Mouse (Mus musculus): ENCODE data around the gene Ugt1a10. TPM values are rescaled to one million over a fixed set of nuclear protein-coding genes. Genes with fewer than 3 reads are reported as not detected.

The Ugt1a10 gene
- not detected in 2 replicates for polyA plus RNA-seq (2012; rRNA removed)

DNA sequence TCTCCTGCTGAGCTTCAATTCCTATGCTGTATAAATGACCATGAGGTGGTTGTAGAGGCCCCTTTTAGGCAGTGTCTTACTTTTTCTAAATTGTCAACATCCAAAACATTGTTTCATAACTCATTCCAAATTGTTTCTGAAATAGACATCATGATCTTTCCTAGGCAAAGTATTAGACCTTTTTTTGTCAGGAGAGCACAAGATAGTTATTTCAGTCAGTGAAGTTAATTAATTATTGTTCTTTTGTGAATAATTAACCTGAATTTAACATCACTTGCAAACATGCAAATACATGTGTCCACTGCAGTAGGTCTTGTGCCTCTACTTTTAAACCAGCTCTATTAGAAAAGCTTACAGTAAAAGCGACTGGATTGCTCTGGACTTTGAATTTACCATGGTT, at the start of gene Ugt1a10:
Gene Ugt1a10 (plus strand): TSS at position 301 of the 400 bp plus-strand sequence.

DNA sequence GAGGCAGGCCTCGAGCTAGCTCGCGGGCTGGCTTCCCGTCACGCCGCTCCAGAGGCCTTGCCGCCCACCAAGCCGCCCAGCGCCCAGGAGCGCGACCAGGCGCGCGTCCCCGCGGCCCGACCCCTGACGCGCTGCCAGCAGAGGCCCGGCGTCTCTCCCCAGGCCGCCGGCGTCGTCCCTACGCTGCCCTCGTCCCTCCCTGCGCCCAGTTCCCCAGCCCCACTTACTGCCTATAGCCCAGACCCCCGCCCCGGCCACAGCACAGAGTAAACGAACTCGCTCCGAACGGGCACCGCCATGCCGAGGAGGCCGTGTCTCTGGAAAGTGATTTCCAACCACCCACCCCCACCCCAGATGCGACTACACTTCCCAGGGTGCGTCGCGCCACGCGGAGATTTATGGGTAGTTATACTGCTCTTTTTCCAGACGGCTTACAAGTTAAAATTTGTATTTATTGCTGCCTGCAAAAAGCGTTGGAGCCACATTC, 46.9 kb upstream of the Ugt1a10 start, which contains the start of gene Usp40:
Gene Usp40 (minus strand): TSS at position 341 of the 487 bp plus-strand sequence.

GRCm38 (mm10) chr1:88070495-88070894, 15.3 kb downstream of the Ugt1a10 start, which contains the start of gene Ugt1a9:
Gene Ugt1a9 (plus strand): TSS chr1:88070800.

GRCm38 (mm10) chr1:88087513-88087912, 32.3 kb downstream of the Ugt1a10 start, which contains the start of gene Ugt1a8:
Gene Ugt1a8 (plus strand): TSS chr1:88087813.

GRCm38 (mm10) chr1:88094941-88095492, 39.8 kb downstream of the Ugt1a10 start, which contains the start of gene Ugt1a7c:
Gene Ugt1a7c (plus strand): TSS chr1:88095062.

DNA sequence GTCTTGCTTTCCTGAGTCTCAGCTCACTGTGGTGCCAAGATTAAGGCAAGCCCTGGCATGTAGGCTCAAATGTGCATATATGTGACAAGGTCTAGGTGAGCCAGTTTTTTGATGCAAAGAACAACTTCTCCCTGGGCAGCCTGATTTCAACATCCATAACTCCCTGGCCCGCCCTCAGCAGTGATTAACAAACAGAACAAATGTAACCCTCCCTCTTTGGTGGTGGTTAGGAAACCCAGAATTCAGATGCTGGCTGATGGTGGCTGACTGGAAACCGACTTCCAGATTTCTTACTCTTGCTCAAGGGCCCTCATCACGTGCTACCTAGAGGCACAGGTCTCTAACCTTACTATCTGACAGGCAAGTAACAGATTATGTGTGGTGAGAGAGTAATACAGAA, 47.8 kb downstream of the Ugt1a10 start, which contains the start of gene Ugt1a6b:
Gene Ugt1a6b (plus strand): TSS at position 234 of the 400 bp plus-strand sequence.

DNA sequence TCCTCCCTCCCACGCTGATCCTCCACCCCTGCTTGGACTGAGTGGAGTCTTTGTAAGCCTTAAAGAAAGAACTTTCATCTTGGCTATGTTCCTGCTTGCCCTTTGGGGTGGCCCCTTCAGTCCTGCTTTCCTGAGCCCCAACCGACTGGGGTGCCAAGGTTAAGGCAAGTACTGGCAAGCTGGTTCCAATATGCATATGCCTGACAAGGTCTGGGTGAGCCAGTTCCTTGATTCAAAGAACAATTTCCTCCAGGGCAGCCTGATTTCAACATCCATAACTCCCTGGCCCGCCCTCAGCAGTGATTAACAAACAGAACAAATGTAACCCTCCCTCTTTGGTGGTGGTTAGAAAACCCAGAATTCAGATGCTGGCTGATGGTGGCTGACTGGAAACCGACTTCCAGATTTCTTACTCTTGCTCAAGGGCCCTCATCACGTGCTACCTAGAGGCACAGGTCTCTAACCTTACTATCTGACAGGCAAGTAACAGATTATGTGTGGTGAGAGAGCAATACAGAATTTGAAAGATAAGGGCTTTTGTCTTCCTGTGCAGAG, 79.3 kb downstream of the Ugt1a10 start, which contains the start of gene Ugt1a6a:
Gene Ugt1a6a (plus strand): TSS at position 353 of the 555 bp plus-strand sequence.

GRCm38 (mm10) chr1:88165711-88166110, 110.5 kb downstream of the Ugt1a10 start, which contains the start of gene Ugt1a5:
Gene Ugt1a5 (plus strand): TSS chr1:88166012.

GRCm38 (mm10) chr1:88200456-88200855, 145.3 kb downstream of the Ugt1a10 start, which contains the start of gene Ugt1a2:
Gene Ugt1a2 (plus strand): TSS chr1:88200601.

GRCm38 (mm10) chr1:88205294-88205922, 150.2 kb downstream of the Ugt1a10 start, which contains the start of gene Dnajb3:
Gene Dnajb3 (minus strand): TSS chr1:88205782.

GRCm38 (mm10) chr1:88211812-88212211, 156.6 kb downstream of the Ugt1a10 start, which contains the start of gene Ugt1a1:
Gene Ugt1a1 (plus strand): TSS chr1:88211959.

GRCm38 (mm10) chr1:88226670-88227379, 171.6 kb downstream of the Ugt1a10 start, which contains the start of gene Mroh2a:
Gene Mroh2a (plus strand): TSS chr1:88226986.

Other genes with a start within 250 kb of the Ugt1a10 start
- 30.5 and 31.1 TPM in 2 replicates for gene Dgkd, start 202.1 kb upstream of the Ugt1a10 start, polyA plus RNA-seq (2012; rRNA removed)
- 9.8 and 13.1 TPM in 2 replicates for gene Usp40, start 46.8 kb upstream of the Ugt1a10 start, polyA plus RNA-seq (2012; rRNA removed)
- 0.10 TPM in 1 of 2 replicates, not detected in the other for gene Ugt1a9, start 15.4 kb downstream of the Ugt1a10 start, polyA plus RNA-seq (2012; rRNA removed)
- not detected in 2 replicates for gene Ugt1a8, start 32.4 kb downstream of the Ugt1a10 start, polyA plus RNA-seq (2012; rRNA removed)
- 8.5 and 9.3 TPM in 2 replicates for gene Ugt1a7c, start 39.7 kb downstream of the Ugt1a10 start, polyA plus RNA-seq (2012; rRNA removed)
- gene Ugt1a6b, start 47.9 kb downstream of the Ugt1a10 start, polyA plus RNA-seq (2012; rRNA removed): 11.4 and 14.9 TPM in 2 replicates
- 26.8 and 30.0 TPM in 2 replicates for gene Ugt1a6a, start 79.4 kb downstream of the Ugt1a10 start, polyA plus RNA-seq (2012; rRNA removed)
- gene Ugt1a5, start 110.6 kb downstream of the Ugt1a10 start, polyA plus RNA-seq (2012; rRNA removed): 0.11 and 0.14 TPM in 2 replicates
- gene Ugt1a2, start 145.2 kb downstream of the Ugt1a10 start, polyA plus RNA-seq (2012; rRNA removed): 0.07 and 0.08 TPM in 2 replicates
- gene Dnajb3, start 150.4 kb downstream of the Ugt1a10 start, polyA plus RNA-seq (2012; rRNA removed): 3.2 and 6.0 TPM in 2 replicates
- 6.2 and 7.1 TPM in 2 replicates for gene Ugt1a1, start 156.6 kb downstream of the Ugt1a10 start, polyA plus RNA-seq (2012; rRNA removed)
- gene Mroh2a, start 171.6 kb downstream of the Ugt1a10 start, polyA plus RNA-seq (2012; rRNA removed): 2.4 and 3.0 TPM in 2 replicates
- gene Hjurp, start 222.2 kb downstream of the Ugt1a10 start, polyA plus RNA-seq (2012; rRNA removed): 100 and 169 TPM in 2 replicates
- not detected in 2 replicates for gene Trpm8, start 222.3 kb downstream of the Ugt1a10 start, polyA plus RNA-seq (2012; rRNA removed)